Mouse (Mus musculus) adrenal gland, adult (tissue): Measurements from ENCODE around the gene B830017H08Rik.

Source experiments
- DNase-seq, 2 experiments: peaks; one replicate each; pipeline ENCODE4 v3.0.0; 2022 to 2023; ENCODE audit warnings: low spot score in 1 of 2; ENCODE audit not compliant: inconsistent age in 2 of 2

Gene B830017H08Rik

GRCm38 (mm10) chr16:17832821-17833220, at the start of gene B830017H08Rik:
Gene B830017H08Rik, plus strand, starts transcription at chr16:17833121.
- DNase-seq, result no peak

- DNase-seq, result no peak
These were observed 47.6 kb upstream of the B830017H08Rik start for GRCm38 (mm10) chr16:17785337-17785736.

GRCm38 (mm10) chr16:17792728-17793127, 40.2 kb upstream of the B830017H08Rik start:
- DNase-seq, result no peak

- DNase-seq, result no peak
These were observed 38.9 kb upstream of the B830017H08Rik start for GRCm38 (mm10) chr16:17794047-17794446.

GRCm38 (mm10) chr16:17795643-17796042, 37.3 kb upstream of the B830017H08Rik start:
- no peak for DNase-seq

GRCm38 (mm10) chr16:17796519-17796918, 36.4 kb upstream of the B830017H08Rik start:
- no peak for DNase-seq

GRCm38 (mm10) chr16:17796971-17797811, 35.7 kb upstream of the B830017H08Rik start, which contains the start of gene Scarf2:
Gene Scarf2, plus strand, starts transcription at chr16:17797282.
- peak; percentile 21 to 55 for DNase-seq

GRCm38 (mm10) chr16:17797812-17798311, 35.1 kb upstream of the B830017H08Rik start:
- peak in 1 of 2 experiments; percentile 54 for DNase-seq

- DNase-seq, result peak in 1 of 2 experiments; percentile 37
These were observed 34.4 kb upstream of the B830017H08Rik start for GRCm38 (mm10) chr16:17798321-17799180.

GRCm38 (mm10) chr16:17799584-17799983, 33.3 kb upstream of the B830017H08Rik start:
- no peak for DNase-seq

- no peak for DNase-seq
These were observed 31.0 kb upstream of the B830017H08Rik start for GRCm38 (mm10) chr16:17801777-17802455.

GRCm38 (mm10) chr16:17802456-17802838, 30.5 kb upstream of the B830017H08Rik start:
- no peak for DNase-seq

- peak; percentile 52 to 82 for DNase-seq
These were observed 29.9 kb upstream of the B830017H08Rik start for GRCm38 (mm10) chr16:17802839-17803674.

- DNase-seq, result no peak
These were observed 29.1 kb upstream of the B830017H08Rik start for GRCm38 (mm10) chr16:17803675-17804448.

- peak; percentile 52 to 79 for DNase-seq
These were observed 28.4 kb upstream of the B830017H08Rik start for GRCm38 (mm10) chr16:17804449-17804912.

GRCm38 (mm10) chr16:17804982-17805381, 27.9 kb upstream of the B830017H08Rik start:
- DNase-seq, result no peak

GRCm38 (mm10) chr16:17806581-17807191, 26.2 kb upstream of the B830017H08Rik start:
- no peak for DNase-seq

GRCm38 (mm10) chr16:17807192-17808009, 25.5 kb upstream of the B830017H08Rik start:
- peak; percentile 89 to 96 for DNase-seq
